Mouse (Mus musculus) MEL (cell line): ENCODE results near the gene Aktip.

Experiments
- CTCF ChIP-seq, 3 experiments: IDR thresholded peaks in 2 of 3; conservative IDR thresholded peaks in 1 of 3; 2 replicates each; pipeline ENCODE4 v1.5.1; 2011 to 2012; ENCODE audit warnings: low read length in 3 of 3, low read depth in 2 of 3, mild to moderate bottlenecking in 2 of 3, improper control_type of control experiment in 1 of 3, inconsistent platforms in 1 of 3, mixed read lengths in 1 of 3, moderate library complexity in 1 of 3; ENCODE audit not compliant: control insufficient read depth in 1 of 3, insufficient read depth in 1 of 3, poor library complexity in 1 of 3, severe bottlenecking in 1 of 3
- ETS1 ChIP-seq: IDR thresholded peaks from 2 replicates; pipeline ENCODE4 v1.6.1; 2012; ENCODE audit warnings: low read depth, mild to moderate bottlenecking, inconsistent platforms, low read length, improper control_type of control experiment, moderate library complexity
- POLR2A ChIP-seq, 2 experiments: IDR thresholded peaks; 2 replicates each; pipeline ENCODE4 v1.6.1; 2011 to 2012; ENCODE audit warnings: low read length in 2 of 2, mild to moderate bottlenecking in 2 of 2, control low read depth in 1 of 2, improper control_type of control experiment in 1 of 2, low read depth in 1 of 2, moderate library complexity in 1 of 2; ENCODE audit not compliant: control insufficient read depth in 1 of 2, insufficient read depth in 1 of 2, poor library complexity in 1 of 2
- SIN3A ChIP-seq: IDR thresholded peaks from 2 replicates; pipeline ENCODE4 v1.6.1; 2012; ENCODE audit warnings: low read length, improper control_type of control experiment, inconsistent platforms

DNA sequence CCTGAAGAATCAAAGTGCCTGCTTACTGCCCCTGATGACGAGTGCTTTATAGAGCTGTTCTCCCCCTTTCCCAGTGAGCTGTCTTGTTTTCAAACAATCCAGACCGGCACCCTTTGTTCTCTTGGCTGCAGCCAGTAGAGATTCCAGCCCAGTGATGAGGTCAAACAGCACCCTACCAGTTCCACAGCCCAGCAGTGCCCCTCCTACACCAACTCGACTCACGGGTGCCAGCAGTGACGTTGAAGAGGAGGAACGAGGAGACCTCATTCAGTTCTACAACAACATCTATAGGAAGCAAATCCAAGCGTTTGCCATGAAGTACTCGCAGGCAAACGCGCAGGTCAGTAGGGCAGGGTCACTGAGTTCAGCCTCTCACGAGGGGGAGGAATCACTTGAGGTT, 84.9 kb downstream of the Aktip start:
- TF ChIP-seq SIN3A (no peak), POLR2A (IDR thresholded peaks at IDR 0.05; ENCODE audit: control insufficient read depth in 1 of 2, insufficient read depth in 1 of 2, low read depth in 1 of 2, low read length in 2 of 2, poor library complexity in 1 of 2) (no peak), CTCF (IDR thresholded peaks at IDR 0.05 in 2 of 3, conservative IDR thresholded peaks at IDR 0.05 in 1 of 3; ENCODE audit: control insufficient read depth in 1 of 3, insufficient read depth in 1 of 3, low read depth in 2 of 3, low read length in 3 of 3, poor library complexity in 1 of 3, severe bottlenecking in 1 of 3) (no peak), ETS1 (no peak)
